Mouse (Mus musculus): Measurements from ENCODE around the gene Gdf5. TPM values are rescaled to one million over a fixed set of nuclear protein-coding genes. Genes with fewer than 3 reads are reported as not detected.
A peak's percentile ranks its signal among the peaks of the same experiment; 100 is the strongest.

The Gdf5 gene
- polyA plus RNA-seq, 1 experiment = 0.59 TPM

GRCm38 (mm10) chr2:155914684-155915083, 30.5 kb downstream of the Gdf5 start:
- no peak for DNase-seq
- TF ChIP-seq CTCF (IDR thresholded peaks at IDR 0.05; ENCODE audit: insufficient read depth, low read length) = no peak
- no peak for TF ChIP-seq POLR2A (IDR thresholded peaks at IDR 0.05; ENCODE audit: borderline replicate concordance, extremely low read depth, low read depth, low read length)
- no peaks in the 10 kb centered on the region for H3K4me1 ChIP-seq (ENCODE audit: control insufficient read depth, insufficient read depth, low read length)
- WGBS = 83% methylated on average over 6 of the region's 6 CpGs
- H3K4me3 ChIP-seq (replicated peaks; ENCODE audit: extremely low read depth, low read depth, low read length) = no peak overlapping the region

- WGBS = 87% methylated on average over 6 of the region's 6 CpGs
- Histone ChIP-seq H3K4me1 (ENCODE audit: control insufficient read depth, insufficient read depth, low read length) (no peaks in the 10 kb centered on the region), H3K4me3 (replicated peaks; ENCODE audit: extremely low read depth, low read depth, low read length) (no peak overlapping the region)
- no peak for DNase-seq
- TF ChIP-seq CTCF (IDR thresholded peaks at IDR 0.05; ENCODE audit: insufficient read depth, low read length) (no peak), POLR2A (IDR thresholded peaks at IDR 0.05; ENCODE audit: borderline replicate concordance, extremely low read depth, low read depth, low read length) (no peak)
Measured at GRCm38 (mm10) chr2:155903632-155904008, 41.5 kb downstream of the Gdf5 start.

DNA sequence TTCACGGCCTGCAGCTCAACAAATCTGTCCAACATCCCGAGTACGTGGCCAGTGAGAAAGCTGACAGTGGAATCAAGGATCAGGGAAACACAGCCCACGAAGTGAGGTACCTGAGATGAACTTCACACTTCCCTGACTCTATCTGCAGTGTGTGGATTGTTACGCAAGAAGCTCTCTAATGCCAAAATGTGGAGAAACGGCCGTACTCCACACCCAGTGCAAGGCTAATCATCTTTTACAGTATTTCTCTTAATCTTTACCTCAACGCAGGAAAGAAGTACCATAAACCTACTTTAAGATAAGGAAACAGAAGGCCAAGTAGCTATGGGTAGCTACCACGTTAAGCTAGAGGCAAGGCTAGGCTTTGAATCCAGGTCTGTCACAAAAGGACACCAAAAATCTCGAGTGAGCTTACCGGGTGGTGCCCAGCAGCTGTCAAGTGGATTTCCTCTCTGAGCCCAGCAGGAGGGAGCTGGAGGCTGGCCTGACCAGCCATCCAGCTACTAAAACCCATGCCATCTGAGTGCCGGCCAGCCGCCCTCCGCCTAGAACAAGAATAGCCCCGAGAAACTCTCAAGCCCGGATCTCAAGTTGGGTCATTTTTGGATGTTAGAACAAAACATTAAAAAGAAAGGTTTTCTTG, 42.1 kb downstream of the Gdf5 start:
- no peak overlapping the region for H3K4me3 ChIP-seq (replicated peaks; ENCODE audit: extremely low read depth, low read depth, low read length)
- TF ChIP-seq CTCF (IDR thresholded peaks at IDR 0.05; ENCODE audit: insufficient read depth, low read length) = no peak
- TF ChIP-seq POLR2A (IDR thresholded peaks at IDR 0.05; ENCODE audit: borderline replicate concordance, extremely low read depth, low read depth, low read length) = no peak
- no peaks in the 10 kb centered on the region for H3K4me1 ChIP-seq (ENCODE audit: control insufficient read depth, insufficient read depth, low read length)
- WGBS = 63% methylated on average over 16 of the region's 16 CpGs
- no peak for DNase-seq

GRCm38 (mm10) chr2:155895046-155895735, 50.0 kb downstream of the Gdf5 start:
- 64% methylated on average over 16 of the region's 16 CpGs for WGBS
- peaks cover 4% of the 10 kb centered on the region for H3K4me1 ChIP-seq (ENCODE audit: control insufficient read depth, insufficient read depth, low read length)
- no peak overlapping the region for H3K4me3 ChIP-seq (replicated peaks; ENCODE audit: extremely low read depth, low read depth, low read length)
- DNase-seq = peak; percentile 23
- TF ChIP-seq POLR2A (IDR thresholded peaks at IDR 0.05; ENCODE audit: borderline replicate concordance, extremely low read depth, low read depth, low read length) (no peak), CTCF (IDR thresholded peaks at IDR 0.05; ENCODE audit: insufficient read depth, low read length) (no peak)

DNA sequence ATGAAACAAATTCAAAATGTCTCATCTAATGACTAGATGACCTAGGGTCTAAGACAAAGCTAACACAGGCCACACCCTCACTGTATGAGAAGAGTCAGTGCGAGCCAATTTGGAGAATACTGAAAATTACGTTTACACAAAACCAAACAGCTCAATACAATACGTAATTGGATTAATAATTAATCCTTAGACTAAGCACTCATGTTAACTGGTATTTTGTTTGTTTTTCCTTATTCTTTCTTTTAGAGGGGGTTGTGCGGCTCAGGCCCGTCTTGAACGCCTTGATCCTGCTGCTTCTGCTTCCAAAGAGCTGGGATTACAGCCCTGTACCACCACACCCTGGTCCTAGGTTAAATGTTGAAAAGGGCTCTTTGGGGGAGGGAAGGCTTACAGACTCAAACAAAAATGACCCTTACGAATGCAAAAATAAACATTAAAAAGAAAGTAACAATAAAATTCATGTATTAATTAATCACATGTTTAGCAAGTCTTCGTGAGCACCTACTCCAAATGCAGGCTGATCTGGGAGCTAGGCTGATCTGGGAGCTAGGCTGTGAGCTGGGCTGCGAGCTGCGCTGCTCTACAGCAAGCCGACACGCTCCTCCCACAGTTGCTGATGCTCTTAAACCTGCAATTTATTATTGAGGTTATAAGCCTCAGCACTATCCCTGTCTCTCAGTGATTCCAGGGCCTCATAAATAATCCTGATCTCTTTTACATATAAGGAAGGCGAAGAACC, 50.7 kb downstream of the Gdf5 start:
- H3K4me1 ChIP-seq (ENCODE audit: control insufficient read depth, insufficient read depth, low read length) = peaks cover 4% of the 10 kb centered on the region
- no peak for DNase-seq
- TF ChIP-seq CTCF (IDR thresholded peaks at IDR 0.05; ENCODE audit: insufficient read depth, low read length) (no peak), POLR2A (IDR thresholded peaks at IDR 0.05; ENCODE audit: borderline replicate concordance, extremely low read depth, low read depth, low read length) (no peak)
- WGBS = 74% methylated on average over 13 of the region's 13 CpGs
- H3K4me3 ChIP-seq (replicated peaks; ENCODE audit: extremely low read depth, low read depth, low read length) = no peak overlapping the region

Other genes starting within 250 kb of the Gdf5 start
- 50.3 and 61.0 TPM in 2 replicates for gene Edem2, start 215.9 kb downstream of the Gdf5 start, polyA plus RNA-seq (2012; rRNA removed)
- gene Gm17581, start 209.5 kb downstream of the Gdf5 start, polyA plus RNA-seq (2012; rRNA removed) = not detected in 2 replicates
- 3.2 and 4.5 TPM in 2 replicates for gene Procr, start 194.2 kb downstream of the Gdf5 start, polyA plus RNA-seq (2012; rRNA removed)
- 0.03 and 0.06 TPM in 2 replicates for gene Mmp24, start 170.0 kb downstream of the Gdf5 start, polyA plus RNA-seq (2012; rRNA removed)
- gene BC029722, start 125.9 kb downstream of the Gdf5 start, polyA plus RNA-seq (2012; rRNA removed) = 57.4 and 65.1 TPM in 2 replicates
- gene Eif6, start 118.4 kb downstream of the Gdf5 start, polyA plus RNA-seq (2012; rRNA removed) = 85.1 and 112 TPM in 2 replicates
- gene Fam83c, start 110.5 kb downstream of the Gdf5 start, polyA plus RNA-seq (2012; rRNA removed) = 0.03 and 2.1 TPM in 2 replicates
- gene Uqcc1, start 15.1 kb downstream of the Gdf5 start, polyA plus RNA-seq (2012; rRNA removed) = 13.5 and 24.0 TPM in 2 replicates
- not detected in 2 replicates for gene Gm15557, start 4.6 kb downstream of the Gdf5 start, polyA plus RNA-seq (2012; rRNA removed)
- 7.1 and 9.1 TPM in 2 replicates for gene Cep250, start 11.1 kb upstream of the Gdf5 start, polyA plus RNA-seq (2012; rRNA removed)
- 1.0 and 1.8 TPM in 2 replicates for gene 6430550D23Rik, start 62.6 kb upstream of the Gdf5 start, polyA plus RNA-seq (2012; rRNA removed)
- 227 and 260 TPM in 2 replicates for gene Ergic3, start 62.7 kb upstream of the Gdf5 start, polyA plus RNA-seq (2012; rRNA removed)
- 0.63 and 0.98 TPM in 2 replicates for gene Fer1l4, start 107.6 kb upstream of the Gdf5 start, polyA plus RNA-seq (2012; rRNA removed)
- gene Spag4, start 119.8 kb upstream of the Gdf5 start, polyA plus RNA-seq (2012; rRNA removed) = 1.1 and 1.8 TPM in 2 replicates
- gene Cpne1, start 166.6 kb upstream of the Gdf5 start, polyA plus RNA-seq (2012; rRNA removed) = 114 and 121 TPM in 2 replicates
- gene Rbm12, start 166.6 kb upstream of the Gdf5 start, polyA plus RNA-seq (2012; rRNA removed) = 12.5 and 21.1 TPM in 2 replicates
- 5.1 and 6.5 TPM in 2 replicates for gene Gm28036, start 181.7 kb upstream of the Gdf5 start, polyA plus RNA-seq (2012; rRNA removed)
- gene Romo1, start 198.7 kb upstream of the Gdf5 start, polyA plus RNA-seq (2012; rRNA removed) = 203 and 218 TPM in 2 replicates
- gene Nfs1, start 198.8 kb upstream of the Gdf5 start, polyA plus RNA-seq (2012; rRNA removed) = 40.6 and 42.8 TPM in 2 replicates
- gene Rbm39, start 234.9 kb upstream of the Gdf5 start, polyA plus RNA-seq (2012; rRNA removed) = 65.2 and 81.0 TPM in 2 replicates